ENCODE assay signal across 8 mouse cellular contexts in genomic region chr14:32597232-32598231, GRCm38 (mm10). TPM values are rescaled to one million over a fixed set of nuclear protein-coding genes. Genes with fewer than 3 reads are reported as not detected.
DNase-seq lines count a peak whose midpoint lies in the region; ATAC-seq and TF ChIP-seq lines count a peak whose summit lies in the region.

No protein-coding gene starts in this region.

- TF ChIP-seq CTCF in layer of hippocampus, adult 2 months (conservative IDR thresholded peaks at IDR 0.05): no peak
- no peak for TF ChIP-seq CTCF in kidney, postnatal 0 days (IDR thresholded peaks at IDR 0.05; ENCODE audit: low read depth)

- H3K4me1 ChIP-seq in heart, embryonic 13.5 days: peaks cover 24% of the 10 kb centered on the region
- H3K4me1 ChIP-seq in kidney, postnatal 0 days (replicated peaks; ENCODE audit: insufficient read depth, low read length): 0 out of 2 replicates have a peak, but pooled peaks cover 3% of the 10 kb centered on the region

- no peak overlapping the region for H3K9ac ChIP-seq in heart, embryonic 13.5 days
- no peak overlapping the region for H3K9ac ChIP-seq in kidney, postnatal 0 days (ENCODE audit: low read depth, low read length)

- peak overlapping the region; percentile 18; the same call in 1 of the 2 replicates for H3K4me3 ChIP-seq in layer of hippocampus, adult 2 months
- peak overlapping the region; percentile 42 for H3K4me3 ChIP-seq in heart, embryonic 13.5 days
- peak overlapping the region; percentile 16; the same call in 1 of the 2 replicates for H3K4me3 ChIP-seq in kidney, postnatal 0 days (replicated peaks; ENCODE audit: low read depth, low read length)

- ATAC-seq in heart, embryonic 13.5 days (ENCODE audit: extremely low read depth, insufficient number of reproducible peaks, low FRiP score, low TSS enrichment): no peak
- peak; percentile 49; the same call in 1 of the 2 replicates for ATAC-seq in kidney, postnatal 0 days (replicated peaks; ENCODE audit: low FRiP score, low read depth)

- no peaks in the 10 kb centered on the region for H3K36me3 ChIP-seq in heart, embryonic 13.5 days
- no peaks in the 10 kb centered on the region for H3K36me3 ChIP-seq in kidney, postnatal 0 days (ENCODE audit: insufficient read depth, low read length)

- H3K9me3 ChIP-seq in heart, embryonic 13.5 days: no peaks in the 10 kb centered on the region
- no peaks in the 10 kb centered on the region for H3K9me3 ChIP-seq in kidney, postnatal 0 days (replicated peaks; ENCODE audit: low read length)

- peaks cover 100% of the 10 kb centered on the region for H3K27me3 ChIP-seq in heart, embryonic 13.5 days (replicated peaks)
- H3K27me3 ChIP-seq in kidney, postnatal 0 days (ENCODE audit: insufficient read depth, low read length): peaks cover 80% of the 10 kb centered on the region

- H3K4me2 ChIP-seq in heart, embryonic 13.5 days: peak overlapping the region; percentile 62
- H3K4me2 ChIP-seq in kidney, postnatal 0 days (ENCODE audit: low read length): peak overlapping the region; percentile 21

- WGBS in heart, embryonic 13.5 days: under 1% methylated on average over 78 of the region's 78 CpGs
- under 1% methylated on average over 78 of the region's 78 CpGs for WGBS in kidney, postnatal 0 days

- H3K27ac ChIP-seq in layer of hippocampus, adult 2 months: no peak overlapping the region
- H3K27ac ChIP-seq in heart, embryonic 13.5 days (replicated peaks): no peak overlapping the region
- H3K27ac ChIP-seq in kidney, postnatal 0 days: no peak overlapping the region

- DNase-seq in layer of hippocampus, adult 2 months (ENCODE audit: low spot score in 2 of 2): peak in 1 of 2 experiments; percentile 31
- no peak for DNase-seq in layer of hippocampus, adult 8-10 months (ENCODE audit: low spot score in 2 of 2)
- DNase-seq in embryo, embryonic 11 days: peak; percentile 88
- peak; percentile 87 for DNase-seq in kidney, postnatal 0 days (ENCODE audit: low spot score)
- peak; percentile 81 for DNase-seq in lung, postnatal 10 days
- DNase-seq in retina, embryonic 14.5 days (ENCODE audit: low spot score): peak; percentile 87
- DNase-seq in urinary bladder, postnatal 14 days (ENCODE audit: low spot score): peak; percentile 69

RNA-seq across cellular contexts. Expression of gene Prrxl1, which starts 1.7 kb away (rescaled TPM):
- under 1 TPM in 1 of 2 experiments, not detected in 1; 0.15 TPM for total RNA-seq in layer of hippocampus, adult 2 months (2021)
- under 1 TPM in 3 of 4 experiments, not detected in 1; 0.21 to 0.54 (median 0.25) TPM for total RNA-seq in layer of hippocampus, adult 8-10 months (2022)
- 0.08 and 0.11 TPM in 2 replicates for polyA plus RNA-seq in heart, embryonic 13.5 days (2015; fragmentation: Nextera tagmentation; extraction: Ambion mirVana)
- 0.04 TPM in 1 of 2 replicates, not detected in the other for polyA plus RNA-seq in kidney, postnatal 0 days (2015; fragmentation: Nextera tagmentation; extraction: Ambion mirVana)

Comparison
In these comparisons a context has a peak if more than half of its experiments do, and no peak if none do; other contexts are left out.
1. DNase-seq: peak in embryo, embryonic 11 days (single experiment), kidney, postnatal 0 days (single experiment), lung, postnatal 10 days (single experiment), retina, embryonic 14.5 days (single experiment) and urinary bladder, postnatal 14 days (single experiment); none in layer of hippocampus, adult 8-10 months (0 of 2).
2. Peak in every context shown above with its lines, with median percentiles within 50 percentile points of each other: H3K4me3 ChIP-seq.